Mouse (Mus musculus) erythroid progenitor cell, adult 5-6 weeks (primary cell): ENCODE measurements around the gene Ppp1r37. TPM values are rescaled to one million over a fixed set of nuclear protein-coding genes. Genes with fewer than 3 reads are reported as not detected.
A peak's percentile ranks its signal among the peaks of the same experiment; 100 is the strongest.
"Not testable (repeated sequence)": the region's sequence is repeated elsewhere in the genome, so short reads cannot be mapped to it uniquely, and the experiment has no call there.

Source experiments
- ATAC-seq: replicated peaks from 2 replicates; pipeline ENCODE4 v1.8.0; 2016; ENCODE audit warnings: moderate number of reproducible peaks, mild to moderate bottlenecking, moderate TSS enrichment, inconsistent platforms; ENCODE audit not compliant: poor library complexity, low FRiP score, severe bottlenecking
- total RNA-seq, 2 experiments: library from RNA; stranded (forward) in 1 of 2; stranded (reverse) in 1 of 2; fragments of 150-400 nt in 1 of 2; fragments of 186-747, 209-891 nt in 1 of 2; gene quantifications; 2 replicates each; pipeline versions ENCODE4 v1.2.3 to v1.2.4; 2015 to 2017; ENCODE audit warnings: low replicate concordance in 2 of 2

Ppp1r37 gene
- total RNA-seq, 2 experiments from 2014 or later: 51.1 to 54.5 TPM

DNA sequence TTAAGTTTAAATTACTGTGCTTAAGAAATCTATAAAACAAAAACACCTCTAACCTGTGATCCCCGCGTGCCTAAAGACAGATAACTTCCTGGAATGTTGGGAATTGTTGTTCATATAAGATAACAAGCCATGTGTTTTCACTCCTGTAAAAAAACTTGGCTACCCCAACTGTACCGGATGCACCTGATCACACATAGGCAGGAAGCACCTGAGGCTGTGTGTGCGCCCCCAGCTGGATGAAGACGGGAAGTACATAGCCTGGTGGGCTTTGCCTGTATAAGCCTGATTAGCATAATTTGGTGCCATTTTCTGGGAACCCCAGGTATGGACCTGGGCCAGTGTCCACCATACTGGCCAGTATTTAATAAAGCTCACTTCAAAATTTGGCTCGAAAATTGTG lies 19.3 kb downstream of the Ppp1r37 start:
- no peak for ATAC-seq

DNA sequence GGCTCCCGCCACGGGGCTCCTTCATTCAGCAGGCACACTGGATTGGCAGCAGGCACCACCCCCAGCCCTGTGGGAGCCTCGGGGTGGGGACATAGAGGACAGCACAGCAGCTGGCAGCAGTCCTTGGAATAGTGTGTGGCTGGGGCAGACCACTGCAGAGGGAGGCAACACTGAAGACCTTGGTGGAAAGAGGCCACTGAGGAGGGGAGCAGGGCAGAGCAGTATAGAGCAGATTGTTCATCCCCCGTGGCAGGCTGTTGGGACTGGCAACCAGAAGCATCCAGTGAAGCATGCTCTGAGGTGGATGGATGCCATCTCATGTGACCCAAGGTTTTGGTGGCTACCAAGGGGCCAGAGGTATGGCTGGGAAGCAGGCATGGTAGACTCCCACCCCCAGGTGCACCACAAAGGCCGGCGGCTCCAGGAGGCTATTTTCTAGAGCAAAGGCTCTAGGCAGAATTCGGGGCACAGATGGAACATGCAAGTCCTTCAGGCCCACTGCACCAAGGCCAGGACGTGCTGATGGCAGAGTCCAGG lies 20.7 kb downstream of the Ppp1r37 start:
- ATAC-seq: 0 out of 2 replicates have a peak, but pooled peaks have one; percentile 21

GRCm38 (mm10) chr7:19541681-19542154 lies 21.2 kb downstream of the Ppp1r37 start:
- ATAC-seq: no peak

DNA sequence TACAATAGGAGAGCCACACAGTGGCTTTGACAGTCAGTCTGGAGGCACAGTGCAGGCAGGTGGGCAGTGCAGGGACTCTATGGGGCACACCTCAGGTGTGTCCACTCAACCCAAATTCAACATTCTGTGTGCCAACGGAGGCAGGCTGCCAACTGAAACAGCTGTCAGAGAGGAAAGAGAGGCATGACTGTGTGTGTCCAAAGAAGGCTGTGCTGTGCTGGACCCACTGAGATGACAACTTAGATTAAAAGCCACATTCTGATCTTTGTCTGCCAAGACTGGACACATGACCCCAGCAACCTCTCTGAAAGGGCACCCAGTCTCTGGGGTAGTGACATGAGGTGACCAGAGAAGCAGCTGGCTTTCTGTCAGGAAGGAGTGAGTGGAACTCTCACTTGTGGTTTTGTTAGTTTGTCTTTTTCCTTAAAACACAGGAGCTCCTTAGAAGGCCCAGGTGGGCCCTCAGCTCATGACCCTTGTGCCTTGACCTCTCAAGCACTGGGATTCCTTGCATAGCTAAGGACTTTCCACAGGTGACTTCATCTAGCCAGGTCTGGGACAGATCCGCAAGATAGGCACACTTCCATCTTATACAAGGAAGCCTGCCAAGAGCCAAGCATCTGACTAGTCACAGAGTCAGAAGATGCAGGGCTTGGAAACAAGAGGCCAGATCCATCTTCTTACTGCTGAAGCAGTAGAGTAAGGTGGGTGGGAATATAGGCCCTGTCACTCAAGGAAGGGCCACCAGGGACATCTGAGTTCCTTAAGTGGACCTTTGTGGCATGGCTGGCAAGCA lies 21.9 kb downstream of the Ppp1r37 start:
- ATAC-seq: no peak

- ATAC-seq: no peak
Observed at GRCm38 (mm10) chr7:19534676-19535075, 28.2 kb downstream of the Ppp1r37 start.

DNA sequence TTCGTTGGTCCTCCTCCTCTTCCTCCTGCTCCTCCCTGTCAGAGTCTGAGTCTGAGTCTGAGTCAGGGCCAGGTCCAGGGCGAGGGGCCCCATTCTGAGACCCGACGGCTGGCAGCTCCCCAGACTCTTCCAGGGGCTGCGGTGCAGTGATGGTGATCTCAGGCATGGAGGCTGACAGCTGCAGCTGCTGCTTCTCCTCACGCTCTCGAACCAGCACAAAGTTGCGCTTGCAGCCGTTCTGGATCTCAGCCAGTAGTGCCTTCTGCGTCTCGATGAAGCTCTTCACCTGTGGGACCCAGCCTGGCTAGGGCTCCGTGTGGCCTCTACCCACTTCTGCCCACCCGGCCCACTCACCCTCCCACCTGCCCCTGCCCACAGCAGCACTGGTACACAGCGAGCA lies 30.6 kb downstream of the Ppp1r37 start:
- ATAC-seq: no peak

DNA sequence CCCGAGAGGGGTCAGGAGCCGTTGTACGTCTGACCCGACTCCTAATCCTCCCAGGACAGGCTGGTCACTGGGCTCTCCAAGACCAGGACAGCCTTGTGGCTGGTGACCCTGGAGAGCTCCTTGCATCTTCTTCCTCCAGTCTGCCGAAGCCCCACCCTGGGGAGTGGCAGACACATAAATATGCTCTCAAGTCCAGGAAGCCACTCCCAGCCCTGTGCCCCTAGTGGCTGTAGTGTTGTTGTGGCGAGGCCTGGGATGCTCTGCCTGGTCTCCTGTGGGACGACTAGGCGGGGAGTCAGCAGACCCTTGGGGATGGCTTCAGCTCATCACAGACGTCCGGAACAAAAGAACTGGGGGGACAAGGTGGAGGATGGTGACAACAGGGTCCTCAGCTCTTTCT lies 31.8 kb downstream of the Ppp1r37 start:
- no peak for ATAC-seq

- ATAC-seq: no peak
Observed at GRCm38 (mm10) chr7:19525105-19525481, 37.8 kb downstream of the Ppp1r37 start.

DNA sequence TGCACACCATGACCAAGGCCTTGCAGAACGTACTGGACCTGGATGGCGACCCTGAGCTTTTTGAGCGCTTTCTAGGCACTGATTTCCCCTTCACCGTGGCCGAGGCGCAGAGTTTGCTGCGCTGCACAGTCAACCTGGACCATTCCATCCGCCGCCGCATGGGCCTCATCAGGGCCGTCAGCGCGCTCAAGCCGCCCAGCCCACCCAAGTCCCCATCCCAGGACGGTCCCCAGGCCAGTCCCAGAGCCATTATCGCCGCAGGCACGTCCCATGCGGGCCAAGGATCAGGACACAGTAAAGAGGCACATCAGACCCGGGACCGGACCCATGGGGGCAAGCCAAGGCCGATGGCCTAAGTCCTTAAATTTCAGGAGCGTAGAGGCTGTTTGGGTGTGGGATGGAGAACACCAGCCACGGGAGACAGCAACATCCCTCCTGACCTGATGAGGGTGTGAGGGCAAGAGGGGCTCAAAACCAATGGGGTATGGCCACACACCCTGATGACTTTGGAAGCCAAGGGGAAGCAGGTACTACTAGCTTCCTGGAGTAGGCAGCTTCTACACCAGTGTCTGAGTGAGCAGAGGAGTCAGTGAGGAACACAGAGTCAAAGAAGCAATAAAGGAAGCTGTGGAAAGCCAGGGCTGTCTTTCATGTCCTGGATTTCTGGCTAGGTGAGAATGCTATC lies 38.3 kb downstream of the Ppp1r37 start:
- no peak for ATAC-seq

DNA sequence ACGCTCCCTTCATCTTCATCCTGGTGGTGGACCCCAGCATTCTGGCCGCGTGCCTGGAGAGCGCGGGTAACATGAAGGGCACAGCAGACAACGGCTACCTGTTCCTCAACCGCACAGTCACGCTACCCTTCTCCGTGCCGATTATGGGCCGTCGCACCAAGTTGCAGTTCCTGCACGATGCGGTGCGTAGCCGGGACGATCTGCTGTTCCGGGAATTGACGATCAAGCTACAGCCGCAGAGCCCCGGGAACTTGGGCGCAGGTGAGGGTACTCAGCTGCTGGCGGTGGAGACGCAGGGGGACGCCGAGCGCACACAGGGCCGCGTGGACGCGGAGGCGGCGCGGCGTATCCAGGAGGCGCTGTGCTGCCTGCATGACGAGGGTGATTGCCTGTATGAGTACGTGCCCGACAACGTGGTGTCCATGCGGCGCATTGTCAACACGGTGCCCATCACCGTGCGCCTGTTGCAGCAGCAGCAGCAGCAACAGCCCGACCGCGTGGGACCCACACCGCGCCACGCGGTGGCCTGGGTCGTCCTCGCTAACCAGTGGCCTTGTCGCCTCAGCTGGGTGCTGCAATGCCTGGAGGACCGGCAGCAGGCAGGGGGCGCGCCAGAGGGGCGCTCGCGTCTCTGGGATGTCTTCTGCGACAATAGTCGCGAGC lies 39.0 kb downstream of the Ppp1r37 start:
- ATAC-seq: no peak

GRCm38 (mm10) chr7:19523017-19523756 lies 39.7 kb downstream of the Ppp1r37 start:
- no peak for ATAC-seq

DNA sequence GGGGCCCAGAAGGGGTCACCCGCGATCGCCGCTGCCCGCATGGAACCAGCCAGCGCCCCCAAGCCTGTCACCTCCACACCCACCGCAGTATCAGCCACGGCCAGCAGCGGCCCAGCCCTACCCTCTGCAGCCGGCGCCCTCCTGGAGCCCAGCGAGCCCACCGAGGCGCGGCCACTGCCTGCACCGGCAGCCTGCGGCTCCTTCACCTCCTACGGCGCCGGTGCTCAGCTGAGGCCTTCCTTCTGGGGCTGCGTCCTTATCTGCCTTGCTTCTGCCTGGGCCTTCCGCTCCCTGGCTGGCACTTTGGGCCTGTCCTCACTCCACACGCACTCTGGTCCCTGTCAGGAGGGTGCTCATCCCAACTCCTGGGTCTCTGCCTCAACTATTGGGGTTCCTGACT lies 42.8 kb downstream of the Ppp1r37 start:
- ATAC-seq: no peak

- ATAC-seq: no peak
Observed at GRCm38 (mm10) chr7:19517652-19518365, 45.1 kb downstream of the Ppp1r37 start, which contains the start of gene Nkpd1. TSS of gene Nkpd1 (plus strand) at chr7:19517838.

GRCm38 (mm10) chr7:19512353-19512752 lies 50.5 kb downstream of the Ppp1r37 start:
- ATAC-seq: no peak

GRCm38 (mm10) chr7:19511934-19512333 lies 50.9 kb downstream of the Ppp1r37 start:
- not testable (repeated sequence) for ATAC-seq

DNA sequence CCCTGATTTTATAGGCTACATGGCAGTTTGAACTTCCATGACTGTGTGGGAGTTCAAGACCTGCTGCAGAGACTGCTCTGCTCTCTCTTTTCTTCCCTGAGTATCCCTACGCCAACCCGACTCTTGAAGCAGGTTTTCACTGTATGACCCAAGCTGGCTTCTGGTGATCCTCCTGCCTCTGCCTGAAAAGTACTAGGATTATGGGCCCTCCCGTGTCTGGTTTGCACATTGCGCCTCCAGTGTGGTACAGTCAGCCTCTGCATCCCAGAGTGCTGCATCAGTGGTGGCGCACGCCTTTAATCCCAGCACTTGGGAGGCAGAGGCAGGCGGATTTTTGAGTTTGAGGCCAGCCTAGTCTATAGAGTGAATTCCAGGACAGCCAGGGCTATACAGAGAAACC lies 53.1 kb downstream of the Ppp1r37 start:
- ATAC-seq: no peak

GRCm38 (mm10) chr7:19508924-19509568 lies 53.8 kb downstream of the Ppp1r37 start:
- ATAC-seq: peak; percentile 16

DNA sequence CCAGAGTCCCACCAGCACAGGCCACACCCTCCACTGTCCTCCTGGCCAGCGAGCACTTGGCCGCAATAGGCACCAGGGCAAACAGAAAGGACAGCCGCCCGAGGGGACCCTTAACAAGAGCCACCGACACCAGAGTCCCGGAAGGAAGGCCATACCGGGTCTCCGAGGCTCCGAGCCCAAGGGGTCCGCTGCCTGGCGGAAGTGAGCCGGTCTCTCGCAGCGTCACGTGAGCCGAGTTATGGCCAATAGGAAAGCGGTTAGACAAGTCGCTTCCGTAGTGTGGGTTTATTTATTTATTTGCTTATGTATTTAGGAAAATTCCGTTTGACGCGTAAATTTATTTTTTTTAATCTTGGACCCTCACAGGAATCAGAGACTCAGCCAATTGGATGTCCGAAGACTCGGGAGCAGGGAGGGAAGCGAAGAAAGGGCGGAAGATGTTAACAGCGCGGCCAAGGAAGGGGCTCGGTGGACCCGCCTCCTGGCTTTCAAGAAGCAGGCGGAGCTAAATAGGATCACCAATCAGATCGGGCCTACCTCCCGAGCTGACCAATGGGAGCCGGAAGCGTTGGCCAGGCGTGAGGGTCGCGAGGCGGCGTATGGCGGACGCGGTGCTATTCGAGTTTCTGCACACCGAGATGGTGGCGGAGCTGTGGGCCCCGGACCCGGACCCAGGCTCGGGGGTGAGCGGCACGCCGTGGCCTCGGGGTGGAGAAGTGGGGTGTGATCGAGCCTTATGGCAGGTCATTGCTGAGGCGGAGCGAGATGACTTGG lies 54.5 kb downstream of the Ppp1r37 start, which contains the start of the genes Bloc1s3 and Trappc6a:
Gene Bloc1s3, minus strand, starts transcription at position 218 of the 774 bp plus-strand sequence.
Gene Trappc6a, plus strand, starts transcription at position 246 of the 774 bp plus-strand sequence.
- ATAC-seq: peak; percentile 92
